Mouse (Mus musculus): ENCODE results near the gene Hddc3.
A peak's percentile ranks its signal among the peaks of the same experiment; 100 is the strongest.
"Not testable (repeated sequence)": the region's sequence is repeated elsewhere in the genome, so short reads cannot be mapped to it uniquely, and the experiment has no call there.

The Hddc3 gene

GRCm38 (mm10) chr7:80342858-80343257, at the start of gene Hddc3:
Hddc3 (plus strand) TSS chr7:80343104.
- DNase-seq (ENCODE audit: low spot score): peak; percentile 91

GRCm38 (mm10) chr7:80294062-80294763, 48.7 kb upstream of the Hddc3 start, which contains the start of gene Prc1:
Prc1 (plus strand) TSS chr7:80294450.
- peak; percentile 99 for DNase-seq (ENCODE audit: low spot score)

- DNase-seq (ENCODE audit: low spot score): peak; percentile 63
These were observed 47.9 kb upstream of the Hddc3 start for GRCm38 (mm10) chr7:80294764-80295648.

DNA sequence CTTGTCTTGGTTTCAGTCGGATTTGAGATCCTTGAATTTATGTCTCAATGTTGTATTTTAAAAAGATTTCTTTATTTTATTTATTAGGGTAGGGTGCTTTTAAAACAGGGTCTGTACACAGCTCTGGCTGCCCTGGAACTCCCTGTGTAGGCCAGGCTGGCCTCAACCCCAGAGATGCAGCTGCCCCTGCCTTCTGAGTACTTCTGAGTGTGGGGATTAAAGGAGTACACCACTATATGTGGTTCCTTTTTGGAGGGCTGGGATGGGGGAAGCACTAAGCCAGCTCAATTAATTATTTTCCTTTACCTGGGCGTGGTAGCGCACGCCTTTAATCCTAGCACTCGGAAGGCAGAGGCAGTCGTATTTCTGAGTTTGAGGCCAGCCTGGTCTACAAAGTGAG, 46.4 kb upstream of the Hddc3 start:
- no peak for DNase-seq (ENCODE audit: low spot score)

GRCm38 (mm10) chr7:80297041-80297440, 45.9 kb upstream of the Hddc3 start:
- DNase-seq (ENCODE audit: low spot score): no peak

GRCm38 (mm10) chr7:80298754-80299153, 44.1 kb upstream of the Hddc3 start:
- no peak for DNase-seq (ENCODE audit: low spot score)

GRCm38 (mm10) chr7:80299568-80299967, 43.3 kb upstream of the Hddc3 start:
- no peak for DNase-seq (ENCODE audit: low spot score)

DNA sequence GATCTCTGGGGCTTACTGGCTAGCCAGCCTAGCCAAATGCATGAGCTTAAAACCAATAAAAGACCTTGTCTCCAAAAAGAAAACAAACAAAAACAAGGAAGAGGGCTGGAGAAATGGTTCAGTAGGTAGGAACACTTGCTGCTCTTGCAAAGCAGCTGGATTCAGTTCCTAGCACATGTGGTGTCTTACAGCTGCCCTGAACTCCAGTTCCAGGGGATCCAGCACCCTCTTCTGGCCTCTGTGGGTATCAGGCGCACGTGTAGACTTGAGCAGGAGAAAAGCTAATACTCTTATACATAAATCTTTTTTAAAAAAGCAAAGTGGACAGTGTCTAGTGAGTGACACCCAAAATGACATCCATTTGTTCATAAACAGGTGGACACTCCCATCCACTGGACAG, 41.4 kb upstream of the Hddc3 start:
- DNase-seq (ENCODE audit: low spot score): no peak

- DNase-seq (ENCODE audit: low spot score): no peak
These were observed 35.1 kb upstream of the Hddc3 start for GRCm38 (mm10) chr7:80307766-80308165.

- DNase-seq (ENCODE audit: low spot score): no peak
These were observed 32.1 kb upstream of the Hddc3 start for GRCm38 (mm10) chr7:80310771-80311170.

GRCm38 (mm10) chr7:80315733-80316132, 27.2 kb upstream of the Hddc3 start:
- no peak for DNase-seq (ENCODE audit: low spot score)

DNA sequence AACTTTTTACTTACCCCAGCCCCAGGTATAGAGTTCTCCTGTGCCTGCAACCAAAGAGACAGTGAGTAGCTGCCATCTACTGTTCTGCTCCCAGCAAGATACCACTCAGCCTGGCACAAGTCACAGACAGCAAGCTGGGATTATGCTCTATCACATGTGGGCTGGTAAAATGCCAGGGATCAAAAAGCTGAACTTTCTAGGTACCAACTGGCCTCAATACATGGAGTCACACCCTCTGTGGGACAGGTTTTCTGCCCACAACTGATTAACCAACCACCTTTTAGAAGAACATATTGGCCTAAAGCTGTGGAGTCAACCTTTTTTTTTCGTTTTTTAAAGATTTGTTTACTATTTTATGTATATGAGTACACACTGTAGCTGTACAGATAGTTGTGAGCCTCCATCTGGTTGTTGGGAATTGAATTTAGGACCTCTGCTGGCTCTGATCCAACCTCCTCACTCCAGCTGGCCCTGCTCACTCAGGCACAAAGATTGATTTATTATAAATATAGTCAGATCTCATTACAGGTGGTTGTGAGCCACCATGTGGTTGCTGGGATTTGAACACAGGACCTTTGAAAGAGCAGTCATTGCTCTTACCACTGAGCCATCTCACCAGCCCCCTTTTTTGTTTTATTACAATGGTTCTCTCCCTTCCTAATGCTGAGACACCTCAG, 25.3 kb upstream of the Hddc3 start:
- DNase-seq (ENCODE audit: low spot score): no peak

DNA sequence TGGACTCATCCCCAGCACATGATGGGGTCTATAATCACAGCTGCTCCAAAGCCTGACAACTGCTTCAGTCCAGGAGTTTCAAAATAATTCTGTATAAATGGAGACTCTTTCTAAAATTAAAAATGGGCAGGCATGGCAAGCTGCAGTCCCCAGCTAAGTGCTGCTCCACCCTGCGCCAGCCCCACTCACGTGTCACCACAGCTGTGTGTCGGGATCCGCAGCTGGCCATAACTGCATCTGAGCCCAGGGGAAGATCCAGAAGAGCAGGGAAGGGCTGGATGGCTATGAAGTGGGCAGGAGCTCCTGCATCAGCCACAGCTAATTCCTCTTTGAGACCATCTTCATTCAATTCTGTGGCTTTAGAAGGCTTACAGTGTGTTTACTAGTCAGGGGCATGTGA, 24.2 kb upstream of the Hddc3 start:
- DNase-seq (ENCODE audit: low spot score): no peak

DNA sequence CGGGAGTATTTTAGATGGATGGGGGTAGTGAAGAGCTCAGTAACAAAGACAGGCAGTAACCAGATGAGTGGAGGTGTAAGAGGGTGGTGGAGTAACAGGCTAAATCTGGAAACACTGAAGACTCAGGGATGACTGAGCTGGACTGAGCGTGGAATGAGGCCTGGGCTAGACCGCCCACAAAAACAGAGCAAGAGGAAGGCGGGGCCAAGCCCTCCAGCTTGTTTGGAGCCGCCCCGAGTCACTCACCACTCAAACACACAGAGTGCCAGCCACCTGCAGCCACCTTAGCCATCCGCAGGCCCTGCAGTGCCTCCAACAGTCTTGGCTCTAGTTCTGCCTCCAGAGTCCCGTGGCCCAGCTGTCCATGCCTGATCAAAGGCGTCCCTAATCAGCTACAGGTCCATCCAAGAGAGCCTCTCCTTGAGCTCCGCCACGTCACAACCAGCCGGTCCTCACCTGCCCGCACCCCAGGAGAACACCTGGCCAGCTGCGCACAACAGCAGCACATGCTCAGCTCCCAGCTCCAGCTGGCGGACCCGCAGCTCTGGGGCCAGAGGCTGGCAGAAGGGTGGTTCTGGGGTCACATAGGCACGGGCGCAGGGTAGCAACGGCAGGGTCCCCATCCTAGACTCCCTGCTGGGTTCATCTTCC, 22.9 kb upstream of the Hddc3 start:
- DNase-seq (ENCODE audit: low spot score): no peak

DNA sequence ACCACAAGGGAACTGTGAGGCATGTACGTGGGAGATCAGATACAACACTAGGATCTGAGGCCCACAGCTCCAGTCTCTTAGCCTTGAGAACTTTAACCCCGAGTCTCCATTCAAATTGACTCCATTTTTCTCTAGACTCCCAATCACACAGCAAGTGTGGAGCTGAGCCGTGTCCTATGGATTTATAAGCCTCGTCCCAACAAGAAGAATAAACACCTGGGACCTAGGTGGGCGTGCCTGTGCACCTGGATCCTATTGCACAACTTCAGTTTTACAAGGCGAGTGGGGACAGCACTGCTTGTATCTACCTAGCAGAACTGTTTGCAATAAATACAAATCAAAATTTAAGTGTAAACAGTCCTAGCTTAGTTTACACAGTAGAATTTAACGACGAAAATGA, 19.6 kb upstream of the Hddc3 start:
- no peak for DNase-seq (ENCODE audit: low spot score)

- DNase-seq (ENCODE audit: low spot score): peak; percentile 99
These were observed 18.7 kb upstream of the Hddc3 start, which contains the start of gene Rccd1 for GRCm38 (mm10) chr7:80324043-80324815. Rccd1 (minus strand) TSS chr7:80324454.

DNA sequence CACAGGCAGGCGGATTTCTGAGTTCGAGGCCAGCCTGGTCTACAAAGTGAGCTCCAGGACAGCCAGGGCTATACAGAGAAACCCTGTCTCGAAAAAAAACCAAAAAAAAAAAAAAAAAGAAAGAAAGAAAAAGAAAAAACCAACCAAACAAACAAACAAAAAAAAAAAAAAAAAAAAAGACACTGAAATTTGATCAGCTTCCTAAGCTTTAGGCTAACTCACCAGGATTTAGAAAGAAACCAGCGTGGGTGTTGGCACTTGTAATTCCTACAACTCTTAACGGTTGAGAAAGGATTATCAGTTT, 18.1 kb upstream of the Hddc3 start:
- not testable (repeated sequence) for DNase-seq (ENCODE audit: low spot score)

DNA sequence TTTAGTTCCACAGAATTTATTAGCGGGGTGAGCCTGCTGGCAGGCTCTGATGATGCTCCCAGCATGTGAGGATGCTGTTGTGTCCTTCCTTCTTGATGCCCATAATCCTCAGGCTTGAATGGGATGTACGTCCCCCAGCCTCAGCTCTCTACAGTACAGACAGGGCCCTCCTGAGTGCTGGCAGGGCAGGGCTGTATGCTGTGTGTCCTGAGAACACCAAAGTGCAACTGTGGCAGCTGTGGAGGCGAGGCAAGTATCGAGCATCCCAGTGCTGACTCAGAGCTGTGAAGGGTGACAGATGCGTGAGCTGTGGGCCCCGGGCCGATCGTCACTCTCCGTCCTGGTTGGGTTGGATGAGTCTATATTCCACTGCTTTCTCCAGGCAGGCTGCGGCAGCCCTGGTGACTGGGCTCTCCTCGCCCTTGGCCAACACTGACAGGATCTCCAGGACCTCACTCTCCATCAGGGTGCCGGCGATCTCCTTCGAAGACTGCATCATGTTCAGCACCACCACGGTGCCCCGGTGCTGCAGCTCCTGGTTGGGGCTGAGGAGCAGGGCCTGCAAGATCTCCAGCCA, 17.5 kb upstream of the Hddc3 start:
- DNase-seq (ENCODE audit: low spot score): no peak

- DNase-seq (ENCODE audit: low spot score): no peak
These were observed 16.8 kb upstream of the Hddc3 start for GRCm38 (mm10) chr7:80326076-80326475.

DNA sequence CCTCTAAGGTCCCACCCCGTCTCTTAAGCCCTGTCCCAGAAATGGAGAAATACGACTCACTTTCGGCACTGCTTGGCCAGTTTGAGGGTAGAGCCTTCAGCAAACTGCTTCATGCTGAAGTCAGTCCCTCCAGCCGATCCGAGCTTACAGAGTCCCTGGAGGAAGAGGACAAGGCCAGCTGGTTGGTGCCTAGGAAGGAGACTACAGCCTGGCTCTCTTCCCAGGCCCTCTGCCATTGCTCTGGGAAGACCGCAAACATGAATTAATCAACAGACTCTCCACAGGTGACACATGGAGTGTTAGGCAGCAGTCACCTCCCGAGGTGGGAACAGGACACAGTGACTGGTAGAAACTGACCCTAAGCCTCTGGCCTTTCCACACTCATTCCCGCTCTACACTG, 12.6 kb upstream of the Hddc3 start:
- no peak for DNase-seq (ENCODE audit: low spot score)

- DNase-seq (ENCODE audit: low spot score): no peak
These were observed 11.5 kb upstream of the Hddc3 start for GRCm38 (mm10) chr7:80331433-80331832.
